Mouse (Mus musculus) heart, embryonic 10.5 days (tissue): ENCODE results near the gene Milr1. TPM values are rescaled to one million over a fixed set of nuclear protein-coding genes. Genes with fewer than 3 reads are reported as not detected.
"Not testable (repeated sequence)": the region's sequence is repeated elsewhere in the genome, so short reads cannot be mapped to it uniquely, and the experiment has no call there.

Source experiments
- DNase-seq: peaks from one replicate; pipeline ENCODE4 v3.0.0-alpha.2; 2017; ENCODE audit warnings: low spot score
- H3K27ac ChIP-seq: fragments of 300-500 bp; sonication (generic); 2 replicates; pipeline ENCODE4 v1.5.1; 2016; ENCODE audit warnings: mild to moderate bottlenecking
- H3K27me3 ChIP-seq: fragments of 300-500 bp; sonication (generic); 2 replicates; pipeline ENCODE4 v1.6.1; 2016; ENCODE audit warnings: mild to moderate bottlenecking; ENCODE audit not compliant: poor library complexity, insufficient read depth, severe bottlenecking
- H3K36me3 ChIP-seq: fragments of 300-500 bp; sonication (generic); 2 replicates; pipeline ENCODE4 v1.6.1; 2016; ENCODE audit warnings: mild to moderate bottlenecking, moderate library complexity
- H3K4me1 ChIP-seq: fragments of 300-500 bp; sonication (generic); 2 replicates; pipeline ENCODE4 v1.6.1; 2016; ENCODE audit warnings: mild to moderate bottlenecking
- H3K4me3 ChIP-seq: fragments of 300-500 bp; sonication (generic); 2 replicates; pipeline ENCODE4 v1.5.1; 2016; ENCODE audit warnings: mild to moderate bottlenecking, moderate library complexity
- H3K9me3 ChIP-seq: fragments of 300-500 bp; sonication (generic); 2 replicates; pipeline ENCODE4 v1.6.1; 2016; ENCODE audit warnings: mild to moderate bottlenecking, moderate library complexity
- WGBS: fragments of 180-500 bp; shearing (Covaris S2); methylation state at CpG from one replicate; pipeline ENCODE4 v1.1.7; 2016; 5-methylcytosine and 5-hydroxymethylcytosine counted together
- polyA plus RNA-seq: library from polyadenylated mRNA; unstranded; fragments of >200 nt; fragmentation: Nextera tagmentation; extraction: Ambion mirVana; gene quantifications from 2 replicates; pipeline ENCODE4 v1.2.1, GENCODE M21; 2016

Milr1 gene
- polyA plus RNA-seq, 1 experiment from 2014 or later = 1.2 TPM

DNA sequence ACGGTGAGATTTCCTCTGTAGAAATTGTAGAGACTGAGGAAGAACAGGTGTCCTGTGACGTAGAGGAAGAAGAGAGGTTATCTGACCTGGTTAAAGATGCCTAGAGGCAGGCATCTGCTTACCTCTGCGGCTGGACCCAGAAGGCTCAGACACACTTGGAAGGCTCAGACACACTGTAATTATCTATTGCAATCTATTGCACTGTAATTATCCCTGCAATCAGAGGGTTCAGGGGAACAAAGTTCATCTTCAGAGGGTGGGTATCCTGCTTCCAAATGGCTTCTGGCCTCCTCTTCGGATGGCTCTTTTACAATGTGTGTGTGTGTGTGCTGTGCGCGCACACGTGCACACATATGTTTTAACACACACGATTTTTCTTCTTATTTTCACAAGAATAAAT is 30.6 kb upstream of the Milr1 start:
- H3K27ac ChIP-seq = no peak overlapping the region
- no peaks in the 10 kb centered on the region for H3K36me3 ChIP-seq
- DNase-seq = no peak
- H3K4me3 ChIP-seq = no peak overlapping the region
- H3K27me3 ChIP-seq = no peaks in the 10 kb centered on the region
- H3K4me1 ChIP-seq = peaks cover 18% of the 10 kb centered on the region
- 89% methylated on average over 8 of the region's 8 CpGs for WGBS
- H3K9me3 ChIP-seq = no peaks in the 10 kb centered on the region

DNA sequence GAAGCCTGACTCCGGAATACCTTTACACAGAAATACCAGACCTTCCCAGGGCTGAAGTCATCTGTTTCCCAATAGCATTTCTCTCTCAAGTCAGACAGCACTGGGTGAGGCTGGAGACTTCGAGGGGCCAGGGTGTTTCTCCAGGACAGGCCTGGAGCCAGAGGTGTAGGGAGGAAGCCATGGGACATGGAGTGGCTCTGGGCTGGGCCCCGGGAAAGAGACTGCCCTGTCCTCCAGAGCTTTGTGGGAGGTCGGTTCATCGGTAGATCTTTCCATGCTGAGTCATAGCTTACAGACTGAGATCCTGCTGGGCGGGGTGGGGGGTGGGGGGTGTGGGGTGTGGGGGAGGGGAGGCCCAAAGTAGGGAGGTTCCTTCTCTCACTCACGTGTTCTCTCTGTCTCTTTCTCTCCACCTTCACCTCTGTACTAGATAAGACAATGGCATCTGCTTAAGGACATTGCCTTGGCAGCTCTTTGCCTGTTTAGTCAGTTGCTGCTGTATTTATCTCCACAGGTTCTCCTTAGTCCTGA is 28.1 kb upstream of the Milr1 start:
- Histone ChIP-seq H3K36me3 (no peaks in the 10 kb centered on the region), H3K4me3 (peak overlapping the region; percentile 22; the same call in 1 of the 2 replicates), H3K4me1 (peaks cover 18% of the 10 kb centered on the region), H3K9me3 (no peaks in the 10 kb centered on the region), H3K27me3 (no peaks in the 10 kb centered on the region), H3K27ac (peak overlapping the region; percentile 83)
- WGBS = 12% methylated on average over 7 of the region's 7 CpGs
- DNase-seq = peak; percentile 85

DNA sequence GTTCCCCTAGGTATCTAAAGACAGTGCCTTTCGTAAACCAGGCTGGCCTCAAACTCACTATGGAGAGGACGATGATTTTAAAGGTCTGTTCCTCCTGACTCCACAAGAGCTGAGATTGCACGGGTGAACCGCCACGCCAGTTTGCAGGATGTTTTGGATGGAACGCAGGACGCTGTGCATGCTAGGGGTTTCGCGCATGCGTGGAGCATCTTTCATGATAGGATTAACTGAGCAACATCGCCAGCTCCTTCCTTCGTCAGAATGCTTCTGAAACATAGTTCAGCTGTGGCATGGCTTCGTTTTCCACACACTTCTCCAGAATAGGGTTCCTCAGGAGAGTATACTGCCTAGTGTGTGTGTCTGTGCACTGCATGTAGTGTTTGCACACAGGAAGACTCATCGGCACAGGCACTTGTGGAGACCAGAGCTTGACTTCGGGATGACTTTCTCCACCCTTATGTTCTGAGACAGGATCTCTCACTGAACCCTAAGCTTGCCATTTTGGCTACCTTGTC is 27.4 kb upstream of the Milr1 start:
- Histone ChIP-seq H3K4me1 (peaks cover 26% of the 10 kb centered on the region), H3K9me3 (no peaks in the 10 kb centered on the region), H3K4me3 (no peak overlapping the region), H3K27ac (peak overlapping the region; percentile 83), H3K27me3 (no peaks in the 10 kb centered on the region), H3K36me3 (no peaks in the 10 kb centered on the region)
- 70% methylated on average over 15 of the region's 15 CpGs for WGBS
- DNase-seq = no peak

DNA sequence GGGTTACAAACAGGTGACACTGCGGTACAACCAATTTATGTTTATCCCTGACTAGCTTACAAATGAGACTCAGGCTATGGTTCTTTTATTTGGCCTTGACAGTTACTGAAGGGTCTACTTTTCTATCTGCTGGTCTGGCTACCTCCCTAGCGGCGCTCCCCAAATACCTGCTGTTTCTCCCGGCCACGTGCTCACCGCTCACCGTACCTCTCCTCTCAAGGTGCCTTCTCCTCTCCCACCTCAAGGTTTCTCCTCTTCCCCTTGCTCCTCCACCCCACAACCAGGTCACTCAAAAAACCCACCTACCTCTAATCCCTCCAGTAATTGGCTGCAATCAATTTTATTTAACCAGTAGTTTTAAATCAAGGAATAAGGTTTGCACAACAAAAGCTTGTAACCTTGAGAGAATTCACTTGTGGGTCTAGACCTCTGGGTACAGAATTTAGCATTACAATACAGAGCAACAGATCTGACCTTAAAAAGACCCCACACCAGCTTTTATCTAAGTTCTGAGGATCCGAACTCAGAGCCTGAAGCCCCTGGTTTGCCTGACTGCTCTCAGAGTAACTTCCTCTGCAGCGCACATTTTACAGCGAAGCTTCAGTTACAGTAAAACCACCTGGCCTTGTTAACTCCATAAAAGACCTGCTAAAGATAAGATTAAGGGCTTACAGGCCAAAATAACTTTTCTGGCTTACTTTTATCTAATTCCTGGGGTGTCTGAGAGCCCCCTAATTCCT is 26.7 kb upstream of the Milr1 start:
- Histone ChIP-seq H3K4me1 (peaks cover 30% of the 10 kb centered on the region), H3K9me3 (no peaks in the 10 kb centered on the region), H3K27me3 (no peaks in the 10 kb centered on the region), H3K4me3 (no peak overlapping the region), H3K36me3 (no peaks in the 10 kb centered on the region), H3K27ac (no peak overlapping the region)
- DNase-seq = no peak
- WGBS = 84% methylated on average over 10 of the region's 10 CpGs

DNA sequence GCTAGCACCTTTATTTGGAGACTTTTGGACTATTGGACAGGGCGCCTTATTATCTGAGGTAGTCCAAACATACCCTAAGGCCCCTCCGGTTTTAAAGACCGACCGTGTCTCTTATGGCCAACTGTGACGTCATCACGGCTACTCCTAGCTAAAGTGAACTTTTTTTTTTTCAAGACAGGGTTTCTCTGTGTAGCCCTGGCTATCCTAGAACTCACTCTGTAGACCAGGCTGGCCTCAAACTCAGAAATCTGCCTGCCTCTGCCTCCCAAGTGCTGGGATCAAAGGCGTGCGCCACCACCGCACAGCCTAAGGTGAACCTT is 26.1 kb upstream of the Milr1 start:
- not testable (repeated sequence) for H3K27me3 ChIP-seq, H3K4me3 ChIP-seq, H3K9me3 ChIP-seq, H3K36me3 ChIP-seq, H3K27ac ChIP-seq, DNase-seq
- WGBS = 87% methylated on average over 9 of the region's 9 CpGs
- peaks cover 33% of the 10 kb centered on the region for H3K4me1 ChIP-seq

DNA sequence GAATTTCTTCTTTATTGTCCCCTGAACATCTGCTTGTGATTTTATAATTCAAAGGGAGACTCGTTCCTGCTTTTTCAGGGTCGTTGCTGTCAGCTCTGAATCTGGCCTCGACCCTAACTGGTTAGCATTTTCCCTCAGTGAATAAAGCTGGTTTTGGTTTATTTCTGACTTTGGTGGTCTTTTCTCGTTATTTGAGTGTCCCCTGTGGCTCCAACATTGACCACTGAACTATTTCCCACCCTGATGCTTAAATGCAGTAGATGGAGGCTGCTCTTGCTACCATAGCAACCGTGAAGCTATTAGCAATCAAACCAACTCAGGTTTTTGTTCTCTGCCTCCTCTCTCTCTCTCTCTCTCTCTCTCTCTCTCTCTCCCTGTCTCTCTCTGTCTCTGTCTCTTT is 23.1 kb upstream of the Milr1 start:
- Histone ChIP-seq H3K4me3 (no peak overlapping the region), H3K9me3 (no peaks in the 10 kb centered on the region), H3K36me3 (0 out of 2 replicates have a peak, but pooled peaks cover 2% of the 10 kb centered on the region), H3K27ac (peak overlapping the region; percentile 32), H3K27me3 (no peaks in the 10 kb centered on the region), H3K4me1 (peaks cover 39% of the 10 kb centered on the region)
- 76% methylated on average over 5 of the region's 5 CpGs for WGBS
- DNase-seq = no peak

DNA sequence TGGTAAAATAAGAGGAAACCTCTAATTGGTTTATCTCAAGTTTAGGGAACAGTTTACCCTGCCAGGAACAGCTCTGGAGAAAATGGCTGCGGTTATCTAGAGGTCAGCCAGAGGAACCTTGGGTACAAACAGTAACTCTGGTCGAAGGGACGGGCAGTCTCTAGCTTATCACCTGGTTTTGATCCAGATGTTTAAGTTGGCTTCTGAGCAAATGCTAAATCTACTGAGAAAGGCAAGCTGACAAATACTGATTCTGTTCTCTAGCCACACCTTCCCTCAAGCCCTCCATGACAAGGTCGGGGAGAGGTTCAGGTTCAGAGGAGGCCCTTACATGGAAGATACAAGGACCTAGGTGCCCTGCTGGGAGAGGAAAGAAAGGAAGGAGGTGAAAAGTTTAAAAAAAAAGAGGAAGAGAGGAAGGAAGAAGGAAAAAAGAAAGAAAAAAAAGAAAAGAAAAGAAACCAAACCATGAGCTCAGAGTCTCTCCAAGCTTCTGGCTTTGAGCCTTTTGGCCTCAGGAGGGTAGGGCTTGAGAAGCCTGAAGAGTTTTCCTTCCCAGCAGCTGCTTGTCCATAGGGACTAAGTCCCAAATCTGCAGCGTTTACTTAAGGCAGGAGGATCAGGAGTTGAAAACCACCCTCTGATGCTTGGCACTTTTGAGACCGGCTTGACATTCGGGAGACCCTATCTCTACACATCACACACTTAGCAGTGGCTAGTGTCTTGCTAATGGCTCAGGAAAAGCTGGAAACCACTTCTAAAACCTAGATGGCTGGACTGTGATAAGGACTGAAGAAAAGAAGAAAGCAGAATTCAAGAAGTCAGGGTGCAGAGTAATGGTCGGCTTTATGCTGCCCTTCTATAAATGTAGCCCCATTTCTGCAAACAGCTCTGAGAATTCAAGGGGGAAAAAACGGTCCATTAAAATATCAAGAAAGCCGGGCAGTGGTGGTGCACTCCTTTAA is 22.3 kb upstream of the Milr1 start:
- H3K4me1 ChIP-seq = peaks cover 32% of the 10 kb centered on the region
- DNase-seq = no peak
- peak overlapping the region; percentile 53 for H3K27ac ChIP-seq
- no peaks in the 10 kb centered on the region for H3K27me3 ChIP-seq
- no peaks in the 10 kb centered on the region for H3K9me3 ChIP-seq
- H3K4me3 ChIP-seq = no peak overlapping the region
- 0 out of 2 replicates have a peak, but pooled peaks cover 2% of the 10 kb centered on the region for H3K36me3 ChIP-seq
- WGBS = 60% methylated on average over 10 of the region's 10 CpGs

DNA sequence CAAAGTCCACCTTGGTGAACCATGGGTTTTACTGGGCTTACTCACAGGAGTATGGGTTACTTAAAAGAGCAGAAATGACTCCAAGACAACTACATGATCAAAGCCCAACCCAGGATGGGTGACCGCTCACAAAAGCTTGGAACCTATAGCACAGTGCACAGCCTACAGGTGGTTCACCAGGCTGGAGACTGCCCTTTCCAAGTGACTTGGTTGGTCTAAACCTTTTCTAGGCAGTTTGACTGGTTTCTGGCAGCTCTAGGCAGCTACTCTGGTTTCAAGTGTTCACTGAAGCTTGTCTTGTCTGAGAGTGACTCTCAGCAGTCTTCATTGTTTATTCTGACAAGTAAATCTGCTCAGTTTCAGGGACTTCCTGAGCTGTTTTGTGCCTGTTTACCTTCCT is 21.4 kb upstream of the Milr1 start:
- Histone ChIP-seq H3K27ac (peak overlapping the region; percentile 85; the same call in 1 of the 2 replicates), H3K36me3 (0 out of 2 replicates have a peak, but pooled peaks cover 2% of the 10 kb centered on the region), H3K4me3 (no peak overlapping the region), H3K27me3 (no peaks in the 10 kb centered on the region), H3K9me3 (no peaks in the 10 kb centered on the region), H3K4me1 (peaks cover 29% of the 10 kb centered on the region)
- WGBS = 88% methylated on average over 1 of the region's 1 CpGs
- DNase-seq = no peak

DNA sequence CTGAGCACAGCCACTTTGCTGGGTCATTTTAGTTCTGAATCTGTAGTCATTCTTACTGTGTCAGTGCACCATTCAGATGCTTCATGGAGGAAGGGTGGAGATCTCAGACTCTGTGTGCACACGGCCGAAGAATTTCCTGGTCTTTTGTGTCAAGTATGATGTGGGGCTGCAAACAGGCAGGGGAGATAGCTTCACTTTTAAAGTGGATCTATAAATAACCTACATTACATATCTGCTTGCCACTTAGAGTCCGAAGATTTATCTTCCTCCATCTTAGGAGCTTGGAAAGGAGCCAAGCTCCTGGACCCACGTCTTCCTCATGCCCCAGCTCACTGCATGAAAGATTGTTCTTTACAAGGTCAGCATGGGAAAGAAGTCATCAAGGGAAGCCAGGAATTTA is 20.3 kb upstream of the Milr1 start:
- peaks cover 29% of the 10 kb centered on the region for H3K4me1 ChIP-seq
- DNase-seq = no peak
- H3K4me3 ChIP-seq = no peak overlapping the region
- H3K9me3 ChIP-seq = no peaks in the 10 kb centered on the region
- H3K27me3 ChIP-seq = no peaks in the 10 kb centered on the region
- H3K36me3 ChIP-seq = 0 out of 2 replicates have a peak, but pooled peaks cover 2% of the 10 kb centered on the region
- WGBS = 27% methylated on average over 4 of the region's 4 CpGs
- H3K27ac ChIP-seq = peak overlapping the region; percentile 85

DNA sequence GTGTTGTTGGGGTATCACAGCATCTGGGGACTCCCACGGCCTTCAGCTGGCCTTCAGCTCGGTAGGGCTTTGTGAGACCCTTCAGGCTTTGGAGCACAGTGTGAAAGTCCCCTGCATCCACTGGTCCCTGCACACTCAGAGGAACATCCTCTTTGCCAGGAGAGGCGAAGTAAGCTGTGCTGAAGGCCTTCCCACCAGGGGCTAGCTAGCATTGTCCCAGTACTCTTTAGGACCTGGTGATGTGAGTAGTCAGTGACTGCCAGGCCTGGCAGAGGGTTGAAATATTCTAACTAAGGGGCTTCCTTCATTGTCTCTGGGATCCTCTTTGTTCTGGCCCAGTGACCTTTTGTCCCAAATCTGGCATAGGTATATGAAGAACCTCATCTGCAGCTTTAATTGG is 14.4 kb upstream of the Milr1 start:
- DNase-seq = no peak
- Histone ChIP-seq H3K4me1 (peaks cover 12% of the 10 kb centered on the region), H3K9me3 (no peaks in the 10 kb centered on the region), H3K27ac (peak overlapping the region; percentile 72), H3K4me3 (no peak overlapping the region), H3K36me3 (no peaks in the 10 kb centered on the region), H3K27me3 (no peaks in the 10 kb centered on the region)
- 65% methylated on average over 3 of the region's 3 CpGs for WGBS

DNA sequence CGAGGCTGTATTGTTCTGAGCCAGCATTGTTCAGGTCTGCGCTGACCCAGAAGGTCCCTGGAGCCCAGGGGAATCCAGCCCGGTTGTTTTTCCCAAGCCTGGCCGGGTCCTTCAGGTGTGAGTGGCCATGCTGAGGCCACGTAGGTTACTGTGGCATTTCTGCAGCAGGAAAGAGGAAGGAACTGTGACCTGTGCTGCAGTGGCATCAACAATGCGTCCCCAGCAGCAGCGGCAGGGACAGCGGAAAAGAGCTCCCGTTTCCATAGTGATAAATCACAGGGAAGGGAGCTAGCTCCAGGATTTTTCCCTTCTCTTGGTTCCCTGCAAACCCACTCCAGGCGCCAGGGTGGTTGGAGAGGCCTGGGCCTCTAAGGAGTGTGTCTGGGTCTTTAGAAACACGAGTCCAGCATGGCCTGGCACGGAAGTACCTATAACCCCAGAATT is 13.8 kb upstream of the Milr1 start:
- Histone ChIP-seq H3K9me3 (no peaks in the 10 kb centered on the region), H3K4me1 (peaks cover 12% of the 10 kb centered on the region), H3K27ac (peak overlapping the region; percentile 72), H3K4me3 (no peak overlapping the region), H3K36me3 (no peaks in the 10 kb centered on the region), H3K27me3 (no peaks in the 10 kb centered on the region)
- no peak for DNase-seq
- 29% methylated on average over 12 of the region's 12 CpGs for WGBS

DNA sequence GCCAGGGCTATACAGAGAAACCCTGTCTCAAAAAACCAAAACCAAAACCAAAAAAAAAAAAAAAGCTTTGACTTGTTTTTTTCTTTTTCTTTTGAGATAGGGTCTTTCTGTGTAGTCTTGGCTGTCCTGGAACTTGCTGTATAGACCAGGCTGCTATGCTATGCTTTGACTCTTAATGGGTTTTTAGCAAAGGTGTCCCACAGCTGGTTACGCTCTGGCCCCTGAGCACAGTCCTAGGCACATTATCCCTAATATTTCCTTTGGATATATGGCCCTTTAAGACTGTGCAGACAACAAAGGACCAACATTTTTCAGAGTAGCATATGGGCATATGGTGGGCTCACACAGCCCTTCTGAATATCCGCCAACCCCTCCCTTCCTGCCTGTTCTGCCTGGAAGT is 11.9 kb upstream of the Milr1 start:
- DNase-seq = no peak
- Histone ChIP-seq H3K27ac (no peak overlapping the region), H3K4me1 (peaks cover 12% of the 10 kb centered on the region), H3K4me3 (no peak overlapping the region), H3K27me3 (no peaks in the 10 kb centered on the region), H3K36me3 (no peaks in the 10 kb centered on the region), H3K9me3 (no peaks in the 10 kb centered on the region)
- 93% methylated on average over 2 of the region's 2 CpGs for WGBS

DNA sequence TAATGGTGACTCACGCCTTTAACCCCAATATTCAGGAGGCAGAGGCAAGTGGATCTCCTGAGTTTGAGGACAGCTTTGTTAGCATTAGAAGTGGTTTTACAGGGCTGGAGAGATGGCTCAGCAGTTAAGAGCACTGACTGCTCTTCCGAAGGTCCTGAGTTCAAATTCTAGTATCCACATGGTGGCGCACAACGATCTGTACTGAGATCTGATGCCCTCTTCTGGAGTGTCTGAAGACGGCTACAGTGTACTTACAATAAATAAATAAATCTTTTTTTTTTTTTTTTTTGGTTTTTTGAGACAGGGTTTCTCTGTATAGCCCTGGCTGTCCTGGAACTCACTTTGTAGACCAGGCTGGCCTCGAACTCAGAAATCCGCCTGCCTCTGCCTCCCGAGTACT is 10.3 kb upstream of the Milr1 start:
- not testable (repeated sequence) for H3K9me3 ChIP-seq, H3K36me3 ChIP-seq, H3K27me3 ChIP-seq, DNase-seq, H3K27ac ChIP-seq, H3K4me3 ChIP-seq
- peaks cover 12% of the 10 kb centered on the region for H3K4me1 ChIP-seq
- WGBS = 91% methylated on average over 8 of the region's 8 CpGs
